Mouse (Mus musculus) right cerebral cortex, postnatal 10 days (tissue): ENCODE results near the gene Psma6.
A peak's percentile ranks its signal among the peaks of the same experiment; 100 is the strongest.
"Not testable (repeated sequence)": the region's sequence is repeated elsewhere in the genome, so short reads cannot be mapped to it uniquely, and the experiment has no call there.

Experiments used
- DNase-seq, 2 experiments: peaks; one replicate each; pipeline ENCODE4 v3.0.0; 2021; ENCODE audit warnings: low spot score in 2 of 2

Gene Psma6

GRCm38 (mm10) chr12:55384023-55384749, at the start of gene Psma6:
Psma6 (plus strand) TSS chr12:55384222.
- no peak for DNase-seq

- not testable (repeated sequence) for DNase-seq
These were observed 45.5 kb upstream of the Psma6 start for GRCm38 (mm10) chr12:55338490-55338889.

- not testable (repeated sequence) for DNase-seq
These were observed 41.0 kb upstream of the Psma6 start for GRCm38 (mm10) chr12:55343045-55343444.

DNA sequence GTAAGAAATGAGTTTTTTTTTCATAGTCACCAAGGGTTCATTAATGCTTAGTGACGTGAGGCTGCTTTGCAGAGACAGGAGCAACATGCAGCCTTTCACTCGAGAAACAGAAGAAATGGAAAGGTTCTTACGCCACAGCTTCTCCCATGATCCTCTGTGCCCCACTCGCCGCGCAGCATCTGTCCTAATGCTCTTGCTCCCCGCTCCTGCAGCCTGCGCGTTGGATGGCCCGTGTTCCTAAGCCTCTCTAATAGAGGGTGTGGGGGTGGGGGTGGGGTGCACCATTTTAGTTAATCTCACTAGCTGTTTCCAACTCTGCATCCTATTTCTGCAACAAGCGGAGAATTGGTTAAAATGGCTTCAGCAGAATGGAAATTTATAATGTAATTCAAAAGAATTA, 40.0 kb upstream of the Psma6 start:
- no peak for DNase-seq

DNA sequence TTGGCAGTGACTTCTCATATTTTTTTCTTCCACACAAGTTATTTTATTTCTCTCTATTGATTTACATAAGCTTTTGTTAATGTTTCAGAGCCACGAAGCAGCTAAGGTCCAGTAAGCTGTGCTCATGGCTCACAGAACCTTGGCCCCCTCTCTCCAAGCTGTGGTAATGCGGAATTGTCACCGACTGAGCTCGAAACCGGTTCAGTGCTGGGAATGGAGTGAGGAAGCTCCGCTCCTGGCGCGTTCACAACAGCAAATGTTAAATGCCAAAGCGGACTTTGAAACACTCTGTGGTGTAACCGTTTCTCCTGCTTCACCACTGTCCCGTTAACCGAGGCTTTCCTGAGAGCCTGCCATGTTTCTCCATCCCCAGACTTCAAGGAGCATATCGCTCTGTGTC, 39.4 kb upstream of the Psma6 start:
- no peak for DNase-seq

- no peak for DNase-seq
These were observed 30.6 kb upstream of the Psma6 start for GRCm38 (mm10) chr12:55353423-55353822.

DNA sequence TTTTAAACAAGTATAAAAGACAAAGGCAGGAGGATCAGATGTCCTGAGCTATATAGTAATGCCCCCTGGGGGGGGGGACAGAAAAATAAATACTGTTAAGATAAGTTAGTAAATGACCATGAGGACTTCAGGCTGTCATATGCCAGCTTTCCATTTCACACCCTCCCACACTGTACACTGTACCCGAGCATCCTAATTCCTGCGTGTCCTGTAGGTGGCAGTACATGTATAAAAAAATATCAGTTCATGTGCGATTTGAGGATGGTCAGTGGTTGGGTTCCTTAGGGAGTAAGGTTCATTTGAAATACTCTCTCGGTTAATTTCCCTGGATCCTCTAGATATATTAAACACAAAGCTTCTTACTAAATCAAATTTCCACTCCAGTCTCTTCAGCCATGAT, 29.1 kb upstream of the Psma6 start:
- DNase-seq = peak in 1 of 2 experiments; percentile 42

- no peak for DNase-seq
These were observed 26.7 kb upstream of the Psma6 start for GRCm38 (mm10) chr12:55357303-55357702.

DNA sequence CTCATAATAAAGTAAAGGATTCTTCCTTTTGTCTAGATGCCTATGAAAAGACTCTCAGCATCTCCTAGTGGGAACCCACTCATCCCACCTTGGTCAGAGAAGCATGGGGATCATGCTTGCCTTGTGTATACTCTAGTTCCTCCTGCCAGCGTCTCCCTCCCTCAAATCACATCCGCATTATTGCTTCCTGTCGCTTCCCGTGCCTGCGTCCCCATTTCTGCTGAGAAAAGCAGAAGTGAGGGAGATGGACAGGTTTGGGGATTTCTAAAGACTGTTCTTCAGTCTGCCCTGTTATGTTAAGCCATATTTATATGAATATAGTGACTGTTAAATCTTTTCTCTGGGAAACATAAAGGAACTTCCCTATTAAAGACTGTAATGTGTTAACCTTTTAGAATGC, 23.1 kb upstream of the Psma6 start:
- no peak for DNase-seq

GRCm38 (mm10) chr12:55365083-55365482, 18.9 kb upstream of the Psma6 start:
- no peak for DNase-seq

- DNase-seq = no peak
These were observed 11.5 kb upstream of the Psma6 start for GRCm38 (mm10) chr12:55372424-55373055.

DNA sequence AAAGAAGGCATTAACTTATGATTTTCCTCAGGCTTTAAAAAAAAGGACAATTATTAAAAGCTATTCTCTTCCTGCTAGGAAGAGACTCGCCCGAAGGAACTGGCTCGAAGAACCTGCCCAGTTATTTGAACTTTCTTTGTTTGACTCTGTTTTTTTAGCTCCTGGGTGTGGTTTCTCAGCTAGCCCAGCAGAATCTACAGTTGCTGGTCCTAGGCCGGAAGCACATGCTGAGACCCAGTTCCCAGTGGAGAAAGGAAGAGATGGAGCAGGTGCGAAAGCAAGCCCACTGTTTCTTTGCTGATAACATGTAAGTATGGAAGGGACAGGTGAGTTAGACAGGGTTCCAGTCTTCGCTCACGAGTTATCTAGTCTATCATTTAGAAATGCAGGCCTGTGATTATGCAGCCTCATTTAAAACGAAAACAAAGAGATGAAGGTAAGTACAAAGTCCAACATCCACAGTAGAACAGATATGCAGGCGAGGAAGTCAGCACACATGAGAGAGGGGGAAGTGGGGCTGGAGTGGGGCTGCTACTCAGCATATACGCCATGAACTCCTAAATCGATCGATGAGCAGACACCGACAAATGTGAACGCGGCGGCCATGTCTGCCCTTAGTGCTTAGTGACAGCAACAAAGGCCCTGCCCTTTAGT, 6.9 kb upstream of the Psma6 start:
- no peak for DNase-seq

DNA sequence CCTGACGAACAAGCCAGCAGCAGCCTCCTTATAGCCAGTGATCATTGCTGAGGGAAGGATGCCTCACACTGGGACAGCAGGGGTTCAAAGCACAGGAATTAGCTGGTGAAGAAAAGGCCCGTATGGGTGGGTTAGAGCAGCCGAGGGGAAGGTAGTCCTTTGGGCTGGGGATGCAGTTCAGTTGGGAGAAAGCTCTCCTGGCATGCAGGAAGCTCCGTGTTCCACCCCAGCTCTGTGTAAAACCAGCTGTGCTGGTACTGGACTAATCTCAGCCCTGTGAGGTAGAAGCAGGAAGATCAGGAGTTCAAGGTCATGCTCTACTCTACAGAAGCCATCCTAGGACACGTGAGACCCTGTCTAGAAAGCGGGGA, 6.4 kb upstream of the Psma6 start:
- no peak for DNase-seq

GRCm38 (mm10) chr12:55384826-55385225, 804 bp downstream of the Psma6 start:
- no peak for DNase-seq

GRCm38 (mm10) chr12:55385931-55386330, 1.9 kb downstream of the Psma6 start:
- no peak for DNase-seq

DNA sequence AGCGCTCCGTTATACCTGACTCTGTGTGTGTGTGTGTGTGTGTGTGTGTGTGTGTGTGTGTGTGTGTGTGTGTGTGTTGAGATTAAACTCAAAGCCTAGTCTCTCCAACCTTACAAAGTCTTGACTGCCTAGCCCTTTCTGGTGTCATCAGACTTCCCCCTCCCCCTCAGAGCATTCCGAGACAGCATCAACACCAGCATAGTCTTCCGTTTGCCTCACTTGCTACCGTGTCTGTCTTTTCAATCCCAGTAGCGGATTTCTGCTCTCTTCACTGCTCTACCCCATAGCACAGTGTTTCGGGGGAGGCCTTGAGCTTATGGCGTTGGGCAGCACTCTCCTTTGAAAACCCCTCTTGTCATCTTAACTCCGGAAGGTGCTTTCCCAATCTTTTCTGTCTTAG, 2.4 kb downstream of the Psma6 start:
- DNase-seq = no peak

GRCm38 (mm10) chr12:55387083-55387787, 3.2 kb downstream of the Psma6 start:
- no peak for DNase-seq

DNA sequence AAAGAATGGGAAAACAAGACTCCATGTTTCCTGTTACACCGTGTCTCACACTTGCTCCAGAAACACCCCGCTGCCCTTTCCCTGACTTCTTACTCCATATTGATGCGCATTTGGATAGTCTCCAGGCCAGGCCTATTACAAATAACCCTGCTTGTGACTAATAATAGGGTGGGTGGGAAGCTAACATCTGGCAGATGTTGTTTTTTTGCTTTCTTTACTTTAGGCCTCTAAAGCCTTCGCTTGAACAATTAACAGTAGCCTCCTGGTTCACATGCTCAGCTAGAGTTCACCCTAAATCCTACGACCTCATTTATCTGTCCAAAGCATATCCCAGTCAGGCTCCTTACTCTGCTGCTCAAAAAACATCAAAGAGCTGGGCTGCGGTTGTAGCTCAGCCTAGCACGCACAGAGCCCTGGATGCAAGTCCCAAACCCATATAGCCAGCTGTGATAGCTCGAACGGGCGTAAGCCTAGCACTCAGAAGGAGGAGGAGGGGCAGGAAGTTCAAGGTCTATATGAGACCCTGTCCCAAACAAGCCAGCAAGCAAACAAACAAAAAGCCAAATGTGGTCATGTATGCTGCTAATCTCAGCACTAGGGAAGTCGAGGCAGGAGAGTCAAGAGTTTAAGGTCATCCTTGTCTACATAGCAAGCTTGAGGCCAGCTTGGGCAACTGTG, 3.9 kb downstream of the Psma6 start:
- no peak for DNase-seq

GRCm38 (mm10) chr12:55388478-55388877, 4.5 kb downstream of the Psma6 start:
- DNase-seq = peak; percentile 43 to 47

- DNase-seq = peak in 1 of 2 experiments; percentile 25
These were observed 5.4 kb downstream of the Psma6 start for GRCm38 (mm10) chr12:55389132-55390081.

DNA sequence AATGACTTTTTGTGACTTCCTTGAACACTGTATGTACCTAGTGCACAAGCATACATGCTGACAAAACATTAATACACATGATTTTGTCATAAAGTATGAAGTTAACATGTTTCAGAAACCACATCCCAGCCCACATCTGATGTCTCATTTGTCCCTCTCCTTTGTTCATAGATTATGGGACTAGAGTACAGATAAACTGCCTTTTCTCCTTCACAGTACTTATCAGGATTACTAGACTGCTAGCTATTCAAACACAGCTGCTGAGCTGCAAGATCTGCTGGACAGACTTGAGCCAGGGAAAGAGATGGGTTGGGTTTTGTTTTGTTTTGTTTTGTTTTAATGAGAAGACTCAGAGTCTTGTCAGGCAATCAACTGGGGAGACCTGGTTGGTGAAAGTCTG, 8.1 kb downstream of the Psma6 start:
- no peak for DNase-seq
